Mouse (Mus musculus): ENCODE data around the gene Duxbl2. TPM values are rescaled to one million over a fixed set of nuclear protein-coding genes. Genes with fewer than 3 reads are reported as not detected.
A peak's percentile ranks its signal among the peaks of the same experiment; 100 is the strongest.
"Not testable (repeated sequence)": the region's sequence is repeated elsewhere in the genome, so short reads cannot be mapped to it uniquely, and the experiment has no call there.

Gene Duxbl2
- polyA plus RNA-seq (2016; fragmentation: Nextera tagmentation; extraction: Ambion mirVana): 0.42 TPM in 1 of 2 replicates, not detected in the other

DNA sequence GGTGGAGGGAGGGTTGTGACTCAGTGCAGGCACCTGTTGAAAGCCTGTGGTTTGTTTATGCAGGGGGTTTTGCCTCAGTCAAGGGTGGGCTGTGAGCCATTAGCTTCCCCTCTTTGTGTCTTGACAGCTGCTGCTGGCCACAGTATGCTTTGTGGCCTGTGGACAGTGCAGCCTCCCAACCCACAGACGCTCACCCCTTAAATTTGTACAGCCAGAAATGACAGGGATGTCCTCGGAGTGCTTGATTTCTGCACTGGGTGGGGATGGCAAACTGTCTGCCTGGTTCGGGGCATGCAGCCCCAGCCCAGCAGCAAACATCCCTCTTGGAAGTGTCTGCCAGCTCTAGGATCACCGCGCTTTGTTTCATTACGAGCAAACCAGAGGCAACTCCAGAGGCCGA, at the start of gene Duxbl2:
TSS of gene Duxbl2 (plus strand) at position 200 of the 400 bp plus-strand sequence.
- not testable (repeated sequence) for ATAC-seq; H3K9me3 ChIP-seq (replicated peaks); H3K27ac ChIP-seq; H3K4me1 ChIP-seq; H3K4me3 ChIP-seq; H3K36me3 ChIP-seq; H3K27me3 ChIP-seq (replicated peaks); H3K9ac ChIP-seq; H3K4me2 ChIP-seq
- WGBS (ENCODE audit: insufficient replicate concordance): no CpG with 5 or more reads among the region's 7 CpGs

DNA sequence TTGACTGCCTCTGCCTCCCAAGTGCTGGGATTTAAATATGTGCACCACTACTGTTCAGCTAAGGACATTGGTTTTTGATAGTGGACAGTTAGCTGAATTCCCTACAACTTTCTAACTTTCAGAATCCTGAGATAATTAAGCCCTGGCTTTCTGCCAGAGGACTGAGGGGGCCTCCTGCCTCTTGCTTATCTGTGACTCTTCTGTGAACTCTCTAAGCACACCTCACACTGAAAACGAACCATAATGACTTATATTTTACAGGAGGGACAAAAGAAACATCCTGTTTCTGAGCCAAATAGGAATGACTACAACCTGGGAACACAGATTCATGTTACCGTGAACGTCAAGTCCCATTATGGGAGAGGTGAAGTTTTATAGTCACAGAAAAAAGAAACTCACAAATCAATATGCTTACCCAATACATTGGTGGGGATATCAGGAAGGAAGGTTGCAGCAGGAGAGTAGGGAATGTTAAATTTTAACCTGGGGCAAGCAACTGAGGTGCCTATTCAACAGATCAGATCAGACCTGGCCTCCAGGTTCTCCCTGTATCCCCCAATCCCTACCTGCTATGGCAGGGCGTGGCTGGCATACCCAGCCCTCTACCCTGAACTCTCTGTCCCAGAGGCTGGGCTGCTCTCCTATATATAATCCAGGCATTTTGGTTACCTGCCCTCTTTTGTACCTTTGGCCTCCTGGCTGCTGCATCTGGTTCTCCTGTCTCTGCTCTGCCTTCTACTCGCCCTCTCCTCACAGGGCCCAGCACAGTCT, 41.3 kb upstream of the Duxbl2 start:
- ATAC-seq: 0 out of 2 replicates have a peak, but pooled peaks have one; percentile 35
- H3K4me3 ChIP-seq; H3K27me3 ChIP-seq (replicated peaks); H3K9me3 ChIP-seq (replicated peaks); H3K9ac ChIP-seq; H3K36me3 ChIP-seq; H3K4me1 ChIP-seq; H3K4me2 ChIP-seq; H3K27ac ChIP-seq: not testable (repeated sequence)
- no CpG with 5 or more reads among the region's 5 CpGs for WGBS (ENCODE audit: insufficient replicate concordance)

DNA sequence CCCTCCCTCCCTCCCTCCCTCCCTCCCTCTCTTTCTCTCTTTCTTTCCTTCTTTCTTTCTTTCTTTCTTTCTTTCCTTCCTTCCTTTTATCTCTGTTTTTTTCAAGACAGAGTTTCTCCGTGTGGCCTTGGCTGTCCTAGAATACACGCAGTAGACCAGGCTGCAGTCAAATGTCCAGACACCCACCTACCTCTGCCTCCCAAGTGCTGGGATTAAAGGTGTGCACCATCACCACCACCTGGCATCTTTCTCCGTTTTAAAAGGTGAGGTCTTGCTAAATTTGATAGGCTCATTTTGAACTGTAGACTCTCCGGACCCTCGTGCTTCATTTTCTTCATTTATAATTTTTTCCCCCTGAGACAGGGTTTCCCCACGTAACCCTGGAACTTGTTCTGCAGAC, 36.9 kb upstream of the Duxbl2 start, which contains the start of gene Cphx2:
TSS of gene Cphx2 (plus strand) at position 301 of the 400 bp plus-strand sequence.
- not testable (repeated sequence) for H3K36me3 ChIP-seq; H3K4me3 ChIP-seq; H3K27ac ChIP-seq; H3K27me3 ChIP-seq (replicated peaks); H3K4me2 ChIP-seq; H3K9ac ChIP-seq; ATAC-seq; H3K4me1 ChIP-seq; H3K9me3 ChIP-seq (replicated peaks)
- WGBS (ENCODE audit: insufficient replicate concordance): no CpG with 5 or more reads among the region's 6 CpGs

DNA sequence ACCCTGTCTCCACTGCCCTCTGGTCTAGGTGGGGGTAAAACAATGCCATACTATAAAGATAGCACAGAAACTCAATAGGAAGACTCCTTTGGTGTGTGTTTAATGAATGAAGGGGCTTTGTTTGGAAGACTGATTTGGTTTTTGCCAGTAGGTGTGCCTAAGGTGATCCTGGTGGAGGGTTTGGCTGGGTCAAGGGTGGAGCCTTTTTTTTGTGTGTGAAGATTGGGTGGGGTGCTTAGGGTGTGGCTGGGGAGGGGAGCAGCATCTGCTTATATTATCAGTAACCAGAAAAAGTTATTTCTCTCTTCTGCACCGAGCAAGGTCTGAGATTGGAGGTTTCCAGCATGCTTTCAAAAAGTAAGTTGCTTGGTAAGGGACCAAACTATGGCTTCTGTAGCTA, 36.2 kb upstream of the Duxbl2 start, which contains the start of gene Cphx3:
TSS of gene Cphx3 (plus strand) at position 301 of the 400 bp plus-strand sequence.
- H3K9me3 ChIP-seq (replicated peaks); H3K4me2 ChIP-seq; H3K4me1 ChIP-seq; H3K36me3 ChIP-seq; H3K9ac ChIP-seq; ATAC-seq; H3K4me3 ChIP-seq; H3K27ac ChIP-seq; H3K27me3 ChIP-seq (replicated peaks): not testable (repeated sequence)
- no CpG with 5 or more reads among the region's 1 CpGs for WGBS (ENCODE audit: insufficient replicate concordance)

DNA sequence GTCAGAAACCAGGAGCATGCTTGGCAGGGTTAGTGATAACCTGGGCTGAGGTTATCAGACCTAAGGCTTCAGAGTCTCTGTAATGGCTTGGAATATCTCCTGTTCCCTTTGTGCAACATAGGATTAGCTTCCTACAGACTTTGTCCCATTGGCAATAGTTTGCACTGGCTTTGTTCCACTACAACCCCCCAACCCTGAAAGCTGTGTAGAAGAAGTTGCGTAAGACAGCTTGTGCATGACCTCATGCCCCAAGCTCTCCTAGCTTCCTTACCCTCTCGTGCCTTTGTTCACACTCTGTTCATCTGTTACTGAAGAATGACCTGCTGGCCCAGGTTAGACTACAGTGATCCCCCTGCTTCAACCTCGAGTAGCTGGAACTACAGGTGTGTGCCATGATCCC, 20.5 kb upstream of the Duxbl2 start:
- H3K36me3 ChIP-seq; H3K27ac ChIP-seq; ATAC-seq; H3K4me3 ChIP-seq; H3K27me3 ChIP-seq (replicated peaks); H3K4me2 ChIP-seq; H3K9ac ChIP-seq; H3K9me3 ChIP-seq (replicated peaks); H3K4me1 ChIP-seq: not testable (repeated sequence)
- WGBS (ENCODE audit: insufficient replicate concordance): no CpG with 5 or more reads among the region's 3 CpGs

DNA sequence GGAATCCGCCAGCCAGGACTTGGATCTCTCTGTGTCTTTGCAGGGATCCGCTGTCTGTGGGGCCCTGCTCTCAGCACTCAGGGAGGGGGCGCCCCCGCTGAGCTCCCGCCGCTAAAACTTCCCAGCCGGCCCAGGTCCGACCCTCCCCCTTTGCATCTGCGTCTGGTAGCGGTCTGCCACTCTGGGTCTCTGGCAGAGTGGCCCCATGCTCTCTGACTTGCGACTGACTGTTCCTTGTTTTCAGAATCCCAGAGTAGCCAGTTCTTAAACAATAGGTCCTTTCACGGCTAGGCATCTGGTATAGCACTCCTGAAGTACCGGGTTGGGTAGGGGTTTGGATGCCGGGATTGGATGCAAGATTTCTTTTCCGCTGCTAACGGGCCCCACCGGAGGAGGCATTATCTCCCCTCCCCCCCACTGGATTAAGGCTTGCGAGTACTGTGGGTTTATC, 426 bp downstream of the Duxbl2 start:
- not testable (repeated sequence) for H3K36me3 ChIP-seq; ATAC-seq; H3K9ac ChIP-seq; H3K4me1 ChIP-seq; H3K4me2 ChIP-seq; H3K4me3 ChIP-seq; H3K9me3 ChIP-seq (replicated peaks); H3K27me3 ChIP-seq (replicated peaks); H3K27ac ChIP-seq
- no CpG with 5 or more reads among the region's 18 CpGs for WGBS (ENCODE audit: insufficient replicate concordance)

DNA sequence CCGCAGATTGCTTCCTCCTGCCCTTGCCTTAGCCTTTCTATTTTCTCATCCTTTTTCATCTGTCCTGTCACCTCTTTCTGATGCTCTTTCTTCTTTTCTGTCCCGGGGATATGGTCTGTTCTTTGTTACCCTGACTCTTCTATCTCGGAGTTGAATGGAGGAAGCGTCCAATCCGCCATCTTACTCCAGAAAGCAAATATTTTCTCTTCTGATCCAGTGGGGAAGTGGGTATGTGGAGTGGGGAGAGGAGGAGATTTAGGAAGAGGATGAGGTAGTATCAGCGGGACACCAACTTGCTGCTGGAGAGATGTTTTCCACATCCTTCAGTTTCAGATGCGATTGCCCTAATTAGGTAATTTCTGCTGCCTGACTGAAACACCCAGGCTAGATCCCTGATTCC, 946 bp downstream of the Duxbl2 start:
- not testable (repeated sequence) for H3K4me2 ChIP-seq; H3K9ac ChIP-seq; H3K4me1 ChIP-seq; H3K9me3 ChIP-seq (replicated peaks); H3K36me3 ChIP-seq; ATAC-seq; H3K4me3 ChIP-seq; H3K27ac ChIP-seq; H3K27me3 ChIP-seq (replicated peaks)
- no CpG with 5 or more reads among the region's 7 CpGs for WGBS (ENCODE audit: insufficient replicate concordance)

DNA sequence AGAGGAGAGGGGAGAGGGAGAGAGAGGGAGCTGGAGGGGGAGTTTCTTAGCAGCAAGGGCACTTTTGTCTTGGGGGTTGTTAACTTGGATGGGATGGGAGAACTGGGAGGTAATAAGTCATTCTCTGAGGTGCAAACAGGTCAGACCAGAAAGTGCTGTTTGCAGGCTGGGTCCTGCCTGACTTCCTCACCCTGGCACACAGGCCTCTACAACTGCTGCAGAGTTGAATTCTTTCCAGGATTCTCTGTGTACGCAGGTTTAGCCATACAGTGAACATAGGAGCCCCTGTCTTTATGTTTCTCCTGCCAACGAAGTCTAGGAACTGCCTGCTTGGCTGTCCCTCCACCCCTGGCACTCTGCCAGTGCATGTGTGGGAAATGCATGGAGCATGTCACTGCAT, 28.9 kb downstream of the Duxbl2 start:
- not testable (repeated sequence) for ATAC-seq; H3K27me3 ChIP-seq (replicated peaks); H3K4me3 ChIP-seq; H3K36me3 ChIP-seq; H3K27ac ChIP-seq; H3K9me3 ChIP-seq (replicated peaks); H3K4me2 ChIP-seq; H3K4me1 ChIP-seq; H3K9ac ChIP-seq
- no CpG with 5 or more reads among the region's 2 CpGs for WGBS (ENCODE audit: insufficient replicate concordance)

DNA sequence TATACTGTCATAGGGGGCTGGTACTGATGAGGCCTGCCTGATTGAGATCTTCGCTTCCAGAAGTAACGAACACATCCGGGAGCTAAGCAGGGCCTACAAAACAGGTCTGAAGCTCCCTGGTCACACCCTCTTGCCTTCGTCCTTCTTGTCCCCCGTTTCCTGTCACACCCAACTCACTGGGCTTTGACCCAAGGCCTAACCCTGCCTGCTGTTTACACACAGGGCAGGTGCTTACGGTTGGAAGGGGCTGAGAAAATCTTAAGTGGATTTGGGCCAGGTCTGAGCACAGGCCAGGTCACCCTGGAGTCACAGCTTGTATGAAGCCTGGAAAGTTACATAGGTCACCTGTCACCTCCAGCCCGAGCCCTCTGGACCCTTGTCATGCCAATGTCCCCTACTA, 37.9 kb downstream of the Duxbl2 start:
- ATAC-seq, H3K4me2 ChIP-seq: not testable (repeated sequence)
- no CpG with 5 or more reads among the region's 7 CpGs for WGBS (ENCODE audit: insufficient replicate concordance)

DNA sequence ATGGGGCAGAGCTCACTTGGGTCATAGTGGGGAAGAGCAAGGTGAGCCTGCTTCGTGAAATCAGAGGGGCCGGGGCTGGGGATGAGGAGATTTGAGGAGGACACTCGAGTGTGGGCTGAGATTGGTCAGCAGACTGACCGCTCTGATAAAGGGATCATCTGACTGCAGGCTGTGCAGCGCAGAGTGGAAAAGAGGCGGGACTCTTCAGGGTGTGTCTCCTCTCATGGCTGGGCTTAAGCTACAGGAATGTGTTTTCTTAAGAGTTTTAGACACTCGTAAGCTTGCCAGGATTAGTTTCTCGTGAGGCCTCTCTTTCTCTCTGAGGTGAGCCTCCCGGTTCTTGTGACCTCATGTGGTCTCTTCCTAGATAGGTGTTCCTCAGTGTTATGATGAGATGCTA, 43.0 kb downstream of the Duxbl2 start:
- ATAC-seq; H3K27me3 ChIP-seq (replicated peaks); H3K4me3 ChIP-seq; H3K4me2 ChIP-seq; H3K4me1 ChIP-seq; H3K9ac ChIP-seq; H3K27ac ChIP-seq; H3K9me3 ChIP-seq (replicated peaks); H3K36me3 ChIP-seq: not testable (repeated sequence)
- WGBS (ENCODE audit: insufficient replicate concordance): no CpG with 5 or more reads among the region's 9 CpGs

More for the DNA sequence above, 37.9 kb downstream of the Duxbl2 start:
- not testable (repeated sequence) for H3K9ac ChIP-seq; H3K4me1 ChIP-seq; H3K27ac ChIP-seq; H3K27me3 ChIP-seq (replicated peaks); H3K4me3 ChIP-seq; H3K9me3 ChIP-seq (replicated peaks); H3K36me3 ChIP-seq

DNA sequence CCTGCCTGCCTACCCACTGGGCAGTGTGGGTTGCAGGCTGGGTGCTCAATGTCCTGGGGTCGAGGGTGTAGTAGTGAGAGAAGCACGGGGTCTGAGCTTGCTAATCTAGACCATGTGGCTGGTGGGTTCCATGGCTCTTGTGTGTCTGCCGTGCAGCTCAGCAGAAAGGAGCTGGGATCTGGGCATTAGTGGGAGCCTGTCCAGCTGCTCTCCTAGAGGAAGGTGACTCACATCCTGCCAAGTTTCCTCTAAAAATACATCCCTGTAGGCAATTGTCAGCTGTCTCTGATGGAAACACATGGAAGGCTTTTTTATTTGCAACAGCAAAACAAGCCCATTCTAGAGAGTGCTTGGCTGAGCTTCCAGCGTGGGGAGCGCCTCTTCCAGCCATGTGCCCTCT, 44.3 kb downstream of the Duxbl2 start:
- not testable (repeated sequence) for H3K4me1 ChIP-seq; H3K36me3 ChIP-seq; H3K4me3 ChIP-seq; H3K9me3 ChIP-seq (replicated peaks); H3K9ac ChIP-seq; ATAC-seq; H3K27me3 ChIP-seq (replicated peaks); H3K27ac ChIP-seq; H3K4me2 ChIP-seq
- no CpG with 5 or more reads among the region's 5 CpGs for whole genome bisulfite sequencing (ENCODE audit: insufficient replicate concordance)

DNA sequence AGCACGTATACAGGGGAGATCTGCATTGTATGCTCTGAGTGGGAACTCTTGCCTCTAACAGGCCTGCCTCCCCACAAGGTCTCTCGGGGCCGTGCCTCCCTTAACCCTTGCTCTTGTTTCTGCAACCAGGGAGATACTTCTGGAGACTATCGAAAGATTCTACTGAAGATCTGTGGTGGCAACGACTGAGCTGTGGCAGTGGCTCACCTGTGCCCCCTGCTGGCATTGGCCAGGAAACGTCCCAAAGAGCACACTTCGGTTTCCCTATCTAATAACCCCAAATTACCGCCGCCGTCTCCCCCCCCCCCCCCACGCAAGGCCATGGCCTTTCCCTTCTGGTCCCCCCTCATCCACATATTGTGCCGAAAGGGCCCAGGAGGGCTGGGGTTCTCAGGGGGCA, 47.1 kb downstream of the Duxbl2 start:
- not testable (repeated sequence) for H3K4me1 ChIP-seq; H3K27me3 ChIP-seq (replicated peaks); H3K9ac ChIP-seq; H3K4me3 ChIP-seq; H3K27ac ChIP-seq; H3K9me3 ChIP-seq (replicated peaks); H3K4me2 ChIP-seq; ATAC-seq; H3K36me3 ChIP-seq
- no CpG with 5 or more reads among the region's 12 CpGs for WGBS (ENCODE audit: insufficient replicate concordance)

DNA sequence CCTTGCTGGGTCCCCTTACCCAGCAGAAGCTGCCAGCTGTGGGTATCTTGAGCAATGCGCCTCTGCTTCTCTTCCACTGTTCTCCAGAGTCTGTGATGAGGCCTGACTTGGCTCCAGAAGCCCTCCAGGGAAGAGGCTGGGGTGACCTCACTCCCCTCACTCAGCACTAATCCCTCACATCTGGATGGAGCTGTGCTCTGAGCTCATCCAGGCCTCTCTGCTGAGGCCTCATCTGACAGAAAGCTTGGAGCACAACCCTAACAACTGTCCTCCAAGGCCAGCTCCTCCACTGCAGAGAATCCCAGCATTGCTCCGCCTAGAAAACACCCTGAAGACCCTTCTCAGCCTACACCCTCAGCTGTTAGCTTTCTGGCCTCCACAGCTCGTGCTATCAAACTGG, 55.8 kb downstream of the Duxbl2 start:
- H3K4me2 ChIP-seq; H3K36me3 ChIP-seq; ATAC-seq; H3K9ac ChIP-seq; H3K27ac ChIP-seq; H3K27me3 ChIP-seq (replicated peaks); H3K9me3 ChIP-seq (replicated peaks); H3K4me1 ChIP-seq; H3K4me3 ChIP-seq: not testable (repeated sequence)
- no CpG with 5 or more reads among the region's 3 CpGs for WGBS (ENCODE audit: insufficient replicate concordance)
